Comparison of ENCODE assay signal across 9 mouse cellular contexts in genomic region chr3:37379930-37380881, GRCm38 (mm10). TPM values are rescaled to one million over a fixed set of nuclear protein-coding genes. Genes with fewer than 3 reads are reported as not detected.
DNase-seq lines count a peak whose midpoint lies in the region; ATAC-seq and TF ChIP-seq lines count a peak whose summit lies in the region.
"Had no signal": no experiment of that assay in that cellular context is flagged by ENCODE, and none has a peak within 500 bp of the region (broad histone marks: within the 10 kb centered on the region; RNA-seq: fewer than 3 reads in every experiment).

No protein-coding gene starts in this region.

- H3K4me3 ChIP-seq in forebrain, embryonic 16.5 days (replicated peaks; ENCODE audit: low read length): no peak overlapping the region
- no peak overlapping the region for H3K4me3 ChIP-seq in forebrain, embryonic 13.5 days
- H3K4me3 ChIP-seq in heart, adult 2 months: no peak overlapping the region
- H3K4me3 ChIP-seq in lung, embryonic 15.5 days: no peak overlapping the region
- H3K4me3 ChIP-seq: myocyte had no signal

- intact Hi-C loops in heart, adult 2 months (cut with DNase I): loop anchor here (5.0 kb wide), 1 partner anchor 33 kb away; the partner anchor contains the start of gene Fgf2

- H3K9ac ChIP-seq in forebrain, embryonic 16.5 days (replicated peaks; ENCODE audit: low read depth, low read length): no peak overlapping the region
- no peak overlapping the region for H3K9ac ChIP-seq in forebrain, embryonic 13.5 days
- peak overlapping the region; percentile 26; the same call in 1 of the 2 replicates for H3K9ac ChIP-seq in heart, adult 2 months (ENCODE audit: low read depth, low read length)
- no peak overlapping the region for H3K9ac ChIP-seq in lung, embryonic 15.5 days

- H3K36me3 ChIP-seq in forebrain, embryonic 16.5 days (ENCODE audit: control insufficient read depth, insufficient read depth): no peaks in the 10 kb centered on the region
- no peaks in the 10 kb centered on the region for H3K36me3 ChIP-seq in forebrain, embryonic 13.5 days (ENCODE audit: poor library complexity, severe bottlenecking)
- H3K36me3 ChIP-seq in heart, adult 2 months (ENCODE audit: control insufficient read depth, insufficient read depth, low read length): no peaks in the 10 kb centered on the region
- H3K36me3 ChIP-seq in lung, embryonic 15.5 days: no peaks in the 10 kb centered on the region

- no peaks in the 10 kb centered on the region for H3K27me3 ChIP-seq in forebrain, embryonic 16.5 days (replicated peaks; ENCODE audit: control insufficient read depth, insufficient read depth, low read length)
- H3K27me3 ChIP-seq in forebrain, embryonic 13.5 days: no peaks in the 10 kb centered on the region
- H3K27me3 ChIP-seq in heart, adult 2 months (ENCODE audit: control insufficient read depth, insufficient read depth, low read length): no peaks in the 10 kb centered on the region
- no peaks in the 10 kb centered on the region for H3K27me3 ChIP-seq in lung, embryonic 15.5 days

- peak; percentile 49 for DNase-seq in ovary, postnatal 36 days (ENCODE audit: low spot score)
- DNase-seq in ovary, postnatal 14 days (ENCODE audit: low spot score): no peak
- peak; percentile 69 to 85 for DNase-seq in heart, adult 2 months
- DNase-seq in spleen, postnatal 10 days (ENCODE audit: low spot score in 2 of 2): no peak
- no peak for DNase-seq in natural killer cell, adult 2 months (ENCODE audit: low spot score in 2 of 2)

- 0 out of 2 replicates have a peak, but pooled peaks have one; percentile 20 for ATAC-seq in forebrain, embryonic 16.5 days
- no peak for ATAC-seq in forebrain, embryonic 13.5 days
- ATAC-seq in lung, embryonic 15.5 days (ENCODE audit: borderline replicate concordance, extremely low read depth, low FRiP score, low TSS enrichment): peak; percentile 67; the same call in 1 of the 2 replicates

- TF ChIP-seq POLR2A in heart, adult 2 months (IDR thresholded peaks at IDR 0.05; ENCODE audit: insufficient read depth, low read depth, low read length): no peak

- no peak for TF ChIP-seq CTCF in heart, adult 2 months (IDR thresholded peaks at IDR 0.05)

- TF ChIP-seq EP300 in heart, adult 2 months (IDR thresholded peaks at IDR 0.05; ENCODE audit: insufficient read depth, low read depth, low read length): no peak

- H3K4me1 ChIP-seq in forebrain, embryonic 16.5 days (replicated peaks; ENCODE audit: control insufficient read depth, insufficient read depth, low read length): no peaks in the 10 kb centered on the region; the same call in 1 of the 2 replicates
- 0 out of 2 replicates have a peak, but pooled peaks cover 7% of the 10 kb centered on the region for H3K4me1 ChIP-seq in forebrain, embryonic 13.5 days
- peaks cover 19% of the 10 kb centered on the region for H3K4me1 ChIP-seq in heart, adult 2 months (ENCODE audit: control insufficient read depth, insufficient read depth, low read length)
- peaks cover 38% of the 10 kb centered on the region for H3K4me1 ChIP-seq in lung, embryonic 15.5 days

- 48% methylated on average over 18 of the region's 18 CpGs for WGBS in forebrain, embryonic 16.5 days
- WGBS in forebrain, embryonic 13.5 days: 63% methylated on average over 18 of the region's 18 CpGs
- 37% methylated on average over 18 of the region's 18 CpGs for WGBS in heart, adult 2 months
- WGBS in lung, embryonic 15.5 days: 47% methylated on average over 18 of the region's 18 CpGs

- H3K9me3 ChIP-seq in forebrain, embryonic 16.5 days (ENCODE audit: control insufficient read depth, low read length): no peaks in the 10 kb centered on the region; the same call in 1 of the 2 replicates
- H3K9me3 ChIP-seq in forebrain, embryonic 13.5 days (replicated peaks): no peaks in the 10 kb centered on the region
- H3K9me3 ChIP-seq in lung, embryonic 15.5 days: no peaks in the 10 kb centered on the region

- no peaks in the 10 kb centered on the region for H3K79me2 ChIP-seq in heart, adult 2 months (replicated peaks; ENCODE audit: control insufficient read depth, insufficient read depth, low read length)

- H3K4me2 ChIP-seq in forebrain, embryonic 16.5 days (ENCODE audit: low read length): no peak overlapping the region
- H3K4me2 ChIP-seq in forebrain, embryonic 13.5 days: no peak overlapping the region
- no peak overlapping the region for H3K4me2 ChIP-seq in lung, embryonic 15.5 days

- H3K27ac ChIP-seq in forebrain, embryonic 16.5 days (ENCODE audit: low read length): no peak overlapping the region
- no peak overlapping the region for H3K27ac ChIP-seq in forebrain, embryonic 13.5 days
- H3K27ac ChIP-seq in heart, adult 2 months: peak overlapping the region; percentile 65
- H3K27ac ChIP-seq in lung, embryonic 15.5 days: peak overlapping the region; percentile 88

RNA-seq across cellular contexts. Expression of gene Fgf2, which starts 32.1 kb away (rescaled TPM):
- polyA plus RNA-seq in forebrain, embryonic 16.5 days (2015; fragmentation: Nextera tagmentation; extraction: Ambion mirVana): 0.39 and 0.41 TPM in 2 replicates
- polyA plus RNA-seq in forebrain, embryonic 13.5 days (2015; fragmentation: Nextera tagmentation; extraction: Ambion mirVana): 0.42 and 0.44 TPM in 2 replicates
- 10 to 100 TPM in 1 of 2 experiments, 1 to 10 TPM in 1; 9.0 to 14.2 TPM for total RNA-seq in heart, adult 2 months (2021)
- polyA plus RNA-seq in heart, adult 2 months (2012; rRNA removed): 3.6 and 9.7 TPM in 2 replicates
- polyA plus RNA-seq in lung, embryonic 15.5 days (2015; fragmentation: Nextera tagmentation; extraction: Ambion mirVana): 2.2 and 2.3 TPM in 2 replicates

RNA-seq across cellular contexts. Expression of gene Spata5, which starts 39.5 kb away (rescaled TPM):
- 36.5 and 37.6 TPM in 2 replicates for polyA plus RNA-seq in forebrain, embryonic 16.5 days (2015; fragmentation: Nextera tagmentation; extraction: Ambion mirVana)
- 33.3 and 38.3 TPM in 2 replicates for polyA plus RNA-seq in forebrain, embryonic 13.5 days (2015; fragmentation: Nextera tagmentation; extraction: Ambion mirVana)
- total RNA-seq in heart, adult 2 months (2021): 10 to 100 TPM; 12.4 to 13.9 TPM
- polyA plus RNA-seq in heart, adult 2 months (2012; rRNA removed): 2.1 and 4.6 TPM in 2 replicates
- polyA plus RNA-seq in lung, embryonic 15.5 days (2015; fragmentation: Nextera tagmentation; extraction: Ambion mirVana): 31.5 and 34.8 TPM in 2 replicates

RNA-seq across cellular contexts. Expression of gene Nudt6, which starts 39.8 kb away (rescaled TPM):
- 5.0 and 6.6 TPM in 2 replicates for polyA plus RNA-seq in forebrain, embryonic 16.5 days (2015; fragmentation: Nextera tagmentation; extraction: Ambion mirVana)
- polyA plus RNA-seq in forebrain, embryonic 13.5 days (2015; fragmentation: Nextera tagmentation; extraction: Ambion mirVana): 3.3 and 4.6 TPM in 2 replicates
- total RNA-seq in heart, adult 2 months (2021): 10 to 100 TPM; 26.6 to 32.1 TPM
- polyA plus RNA-seq in heart, adult 2 months (2012; rRNA removed): 34.5 and 37.3 TPM in 2 replicates
- 5.5 and 5.9 TPM in 2 replicates for polyA plus RNA-seq in lung, embryonic 15.5 days (2015; fragmentation: Nextera tagmentation; extraction: Ambion mirVana)

Comparison
In these comparisons a context has a peak if more than half of its experiments do, and no peak if none do; other contexts are left out.
1. DNase-seq: peak in ovary, postnatal 36 days (single experiment) and heart, adult 2 months (2 of 2); none in ovary, postnatal 14 days (single experiment), spleen, postnatal 10 days (0 of 2) and natural killer cell, adult 2 months (0 of 2).
2. H3K27ac ChIP-seq: peak in heart, adult 2 months (single experiment) and lung, embryonic 15.5 days (single experiment); none in forebrain, embryonic 16.5 days (single experiment) and forebrain, embryonic 13.5 days (single experiment).